Mouse (Mus musculus) limb, embryonic 15.5 days (tissue): Measurements from ENCODE around the gene Gm49380. TPM values are rescaled to one million over a fixed set of nuclear protein-coding genes. Genes with fewer than 3 reads are reported as not detected.
A peak's percentile ranks its signal among the peaks of the same experiment; 100 is the strongest.

ENCODE experiments used
- ATAC-seq: fragments of 200-750 bp; cut with Nextera tagmentation; 2 replicates; pipeline ENCODE4 v1.8.0; 2017; ENCODE audit warnings: low read depth, moderate TSS enrichment; ENCODE audit not compliant: insufficient number of reproducible peaks, low FRiP score, low TSS enrichment
- H3K27ac ChIP-seq: fragments of 300-500 bp; sonication (generic); 2 replicates; pipeline ENCODE4 v1.5.1; 2015; ENCODE audit warnings: moderate library complexity, mild to moderate bottlenecking, inconsistent platforms
- H3K27me3 ChIP-seq: fragments of 300-500 bp; sonication (generic); 2 replicates; pipeline ENCODE4 v1.6.1; 2015; ENCODE audit warnings: inconsistent platforms
- H3K36me3 ChIP-seq: fragments of 300-500 bp; sonication (generic); 2 replicates; pipeline ENCODE4 v1.6.1; 2015; ENCODE audit warnings: inconsistent platforms
- H3K4me1 ChIP-seq: fragments of 300-500 bp; sonication (generic); 2 replicates; pipeline ENCODE4 v1.6.1; 2015; ENCODE audit warnings: inconsistent platforms
- H3K4me2 ChIP-seq: fragments of 300-500 bp; sonication (generic); 2 replicates; pipeline ENCODE4 v1.6.1; 2015; ENCODE audit warnings: mild to moderate bottlenecking, inconsistent platforms
- H3K4me3 ChIP-seq: fragments of 300-500 bp; sonication (generic); 2 replicates; pipeline ENCODE4 v1.5.1; 2015; ENCODE audit warnings: mild to moderate bottlenecking, inconsistent platforms
- H3K9ac ChIP-seq: fragments of 300-500 bp; sonication (generic); 2 replicates; pipeline ENCODE4 v1.6.1; 2015; ENCODE audit warnings: inconsistent platforms
- H3K9me3 ChIP-seq: fragments of 300-500 bp; sonication (generic); 2 replicates; pipeline ENCODE4 v1.6.1; 2016; ENCODE audit warnings: inconsistent platforms
- WGBS: fragments of 180-500 bp; shearing (Covaris S2); methylation state at CpG from one replicate; pipeline ENCODE4 v1.1.7; 2015; 5-methylcytosine and 5-hydroxymethylcytosine counted together
- polyA plus RNA-seq: library from polyadenylated mRNA; unstranded; fragments of >200 nt; fragmentation: Nextera tagmentation; extraction: Ambion mirVana; gene quantifications from 2 replicates; pipeline ENCODE4 v1.2.1, GENCODE M21; 2015

The Gm49380 gene
- polyA plus RNA-seq, 1 experiment from 2014 or later = 0.28 TPM

GRCm38 (mm10) chr9:44106596-44106995, 6.7 kb downstream of the Gm49380 start:
- H3K4me2 ChIP-seq = 0 out of 2 replicates have a peak overlapping the region, but pooled peaks have one; percentile 36
- no peak for ATAC-seq
- H3K27me3 ChIP-seq = no peaks in the 10 kb centered on the region
- no peak overlapping the region for H3K4me3 ChIP-seq
- H3K9ac ChIP-seq = no peak overlapping the region
- peaks cover 34% of the 10 kb centered on the region; the same call in 1 of the 2 replicates for H3K36me3 ChIP-seq
- H3K27ac ChIP-seq = peak overlapping the region; percentile 88
- H3K4me1 ChIP-seq = peaks cover 48% of the 10 kb centered on the region
- 63% methylated on average over 4 of the region's 4 CpGs for WGBS
- H3K9me3 ChIP-seq = no peaks in the 10 kb centered on the region

DNA sequence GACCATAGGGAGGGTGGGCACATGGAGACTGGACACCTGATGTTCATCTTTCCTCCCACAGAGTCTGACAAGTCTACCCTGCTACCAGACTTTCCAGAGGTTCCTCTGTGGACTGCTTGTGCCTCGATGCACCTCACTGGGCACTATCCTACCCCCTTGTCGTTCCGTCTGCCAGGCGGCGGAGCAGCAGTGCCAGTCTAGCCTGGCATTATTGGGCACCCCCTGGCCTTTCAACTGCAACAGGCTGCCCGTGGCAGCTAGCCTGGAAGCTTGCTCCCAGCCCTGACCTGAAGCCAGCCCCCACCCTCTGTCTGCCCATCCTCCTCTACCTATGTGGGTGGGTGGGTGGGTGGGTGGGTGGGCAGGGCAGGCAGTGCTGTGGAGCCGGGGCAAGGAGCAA, 7.1 kb downstream of the Gm49380 start:
- Histone ChIP-seq H3K9ac (no peak overlapping the region), H3K4me2 (no peak overlapping the region), H3K9me3 (no peaks in the 10 kb centered on the region), H3K4me3 (no peak overlapping the region), H3K4me1 (peaks cover 47% of the 10 kb centered on the region), H3K27me3 (no peaks in the 10 kb centered on the region), H3K36me3 (peaks cover 36% of the 10 kb centered on the region; the same call in 1 of the 2 replicates), H3K27ac (no peak overlapping the region)
- WGBS = 92% methylated on average over 7 of the region's 7 CpGs
- ATAC-seq = no peak

GRCm38 (mm10) chr9:44105781-44106180, 7.5 kb downstream of the Gm49380 start:
- ATAC-seq = no peak
- no peaks in the 10 kb centered on the region for H3K27me3 ChIP-seq
- WGBS = 86% methylated on average over 10 of the region's 10 CpGs
- no peak overlapping the region for H3K27ac ChIP-seq
- H3K4me3 ChIP-seq = no peak overlapping the region
- no peaks in the 10 kb centered on the region for H3K9me3 ChIP-seq
- peaks cover 36% of the 10 kb centered on the region; the same call in 1 of the 2 replicates for H3K36me3 ChIP-seq
- no peak overlapping the region for H3K4me2 ChIP-seq
- peaks cover 47% of the 10 kb centered on the region for H3K4me1 ChIP-seq
- H3K9ac ChIP-seq = no peak overlapping the region

- peaks cover 36% of the 10 kb centered on the region; the same call in 1 of the 2 replicates for H3K36me3 ChIP-seq
- H3K27ac ChIP-seq = no peak overlapping the region
- H3K4me2 ChIP-seq = no peak overlapping the region
- no peaks in the 10 kb centered on the region for H3K27me3 ChIP-seq
- no peak overlapping the region for H3K9ac ChIP-seq
- 92% methylated on average over 7 of the region's 7 CpGs for WGBS
- ATAC-seq = no peak
- H3K4me3 ChIP-seq = no peak overlapping the region
- peaks cover 39% of the 10 kb centered on the region for H3K4me1 ChIP-seq
- H3K9me3 ChIP-seq = no peaks in the 10 kb centered on the region
Observed at GRCm38 (mm10) chr9:44104881-44105280, 8.4 kb downstream of the Gm49380 start.

DNA sequence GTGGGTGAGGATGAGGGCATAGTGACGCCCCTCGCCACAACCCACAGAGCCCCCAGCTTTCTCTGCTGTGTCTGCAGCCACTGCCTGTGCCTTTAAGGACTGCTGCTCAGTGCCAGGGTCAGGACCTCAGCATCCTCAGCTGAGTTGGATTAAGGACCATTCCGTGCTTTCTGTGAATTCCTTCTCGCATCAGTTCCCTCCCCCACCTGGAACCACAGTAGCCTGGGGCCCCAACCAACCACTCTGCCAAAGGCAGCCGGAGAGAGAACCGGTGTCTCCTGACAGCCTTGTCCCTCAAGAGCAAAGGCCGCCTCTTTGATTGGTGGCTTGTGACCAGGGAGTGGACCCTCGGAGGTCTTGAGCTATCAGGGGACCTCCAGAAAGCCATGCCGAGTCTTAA, 11.8 kb downstream of the Gm49380 start, which contains the start of gene Mfrp:
Gene Mfrp, plus strand, starts transcription at position 240 of the 400 bp plus-strand sequence.
- Histone ChIP-seq H3K27ac (no peak within 1 kb of the TSS), H3K36me3 (peaks cover 27% of the 10 kb centered on the region; the same call in 1 of the 2 replicates), H3K4me3 (no peak within 1 kb of the TSS), H3K9ac (no peak within 1 kb of the TSS), H3K4me1 (peaks cover 8% of the 10 kb centered on the region), H3K27me3 (no peaks in the 10 kb centered on the region), H3K9me3 (no peaks in the 10 kb centered on the region), H3K4me2 (no peak within 1 kb of the TSS)
- 56% methylated on average over 9 of the region's 9 CpGs for WGBS
- ATAC-seq = no peak

DNA sequence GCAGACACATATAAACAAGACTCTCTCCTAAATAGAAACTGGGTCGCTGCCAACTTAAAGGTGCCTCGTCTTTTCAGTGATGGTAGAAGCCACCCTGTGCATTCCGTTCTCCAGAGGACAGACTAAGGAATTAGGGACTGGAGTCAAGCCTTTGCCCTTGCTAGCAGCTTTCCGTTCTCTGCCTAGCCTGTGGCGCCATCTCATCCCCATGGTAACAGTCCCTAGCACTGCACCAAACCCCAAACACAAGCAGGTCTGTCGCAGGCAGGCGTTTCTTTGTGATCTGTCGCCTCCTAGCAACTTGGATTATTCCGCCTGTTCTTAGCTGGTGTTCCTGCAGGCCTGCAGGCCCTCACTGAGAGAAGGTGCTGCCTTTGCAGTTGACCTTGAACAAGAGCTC, 16.8 kb downstream of the Gm49380 start:
- Histone ChIP-seq H3K9me3 (no peaks in the 10 kb centered on the region), H3K4me2 (no peak overlapping the region), H3K36me3 (peaks cover 30% of the 10 kb centered on the region), H3K4me1 (peaks cover 12% of the 10 kb centered on the region), H3K4me3 (no peak overlapping the region), H3K27ac (no peak overlapping the region), H3K27me3 (no peaks in the 10 kb centered on the region), H3K9ac (no peak overlapping the region)
- no peak for ATAC-seq
- WGBS = 39% methylated on average over 9 of the region's 9 CpGs

DNA sequence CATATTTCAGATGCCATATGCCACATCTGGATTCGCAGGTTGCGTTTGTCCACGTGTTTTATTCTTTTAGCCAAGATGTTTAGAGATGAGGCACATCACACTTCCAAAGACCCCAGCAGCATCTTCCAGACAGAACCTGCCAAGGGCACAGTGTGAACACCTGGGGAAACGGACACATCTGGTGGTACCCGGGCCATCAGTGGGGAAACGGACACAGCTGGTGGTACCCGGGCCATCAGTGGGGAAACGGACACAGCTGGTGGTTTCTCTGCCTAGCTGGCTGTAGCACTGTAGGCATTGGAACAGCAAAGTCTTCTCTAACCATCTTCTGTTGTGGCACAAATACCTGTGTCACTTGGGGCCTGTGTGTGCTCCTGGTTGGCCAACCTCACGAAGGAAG, 17.5 kb downstream of the Gm49380 start:
- no peaks in the 10 kb centered on the region for H3K27me3 ChIP-seq
- H3K27ac ChIP-seq = no peak overlapping the region
- 84% methylated on average over 9 of the region's 9 CpGs for WGBS
- peaks cover 12% of the 10 kb centered on the region for H3K4me1 ChIP-seq
- H3K9ac ChIP-seq = no peak overlapping the region
- H3K36me3 ChIP-seq = peaks cover 34% of the 10 kb centered on the region
- ATAC-seq = no peak
- H3K4me2 ChIP-seq = no peak overlapping the region
- H3K4me3 ChIP-seq = no peak overlapping the region
- no peaks in the 10 kb centered on the region for H3K9me3 ChIP-seq

- Histone ChIP-seq H3K9ac (no peak overlapping the region), H3K9me3 (no peaks in the 10 kb centered on the region), H3K4me1 (peaks cover 12% of the 10 kb centered on the region), H3K27me3 (no peaks in the 10 kb centered on the region), H3K36me3 (peaks cover 34% of the 10 kb centered on the region), H3K4me2 (no peak overlapping the region), H3K4me3 (no peak overlapping the region), H3K27ac (no peak overlapping the region)
- no peak for ATAC-seq
- 90% methylated on average over 3 of the region's 3 CpGs for WGBS
Observed at GRCm38 (mm10) chr9:44094737-44095136, 18.6 kb downstream of the Gm49380 start.

- no peak overlapping the region for H3K9ac ChIP-seq
- H3K27ac ChIP-seq = no peak overlapping the region
- H3K4me2 ChIP-seq = peak overlapping the region; percentile 10; the same call in 1 of the 2 replicates
- no peaks in the 10 kb centered on the region for H3K9me3 ChIP-seq
- H3K4me3 ChIP-seq = no peak overlapping the region
- ATAC-seq = no peak
- peaks cover 16% of the 10 kb centered on the region for H3K4me1 ChIP-seq
- 38% methylated on average over 24 of the region's 24 CpGs for WGBS
- peaks cover 34% of the 10 kb centered on the region for H3K36me3 ChIP-seq
- no peaks in the 10 kb centered on the region for H3K27me3 ChIP-seq
Observed at GRCm38 (mm10) chr9:44093612-44094503, 19.4 kb downstream of the Gm49380 start.

DNA sequence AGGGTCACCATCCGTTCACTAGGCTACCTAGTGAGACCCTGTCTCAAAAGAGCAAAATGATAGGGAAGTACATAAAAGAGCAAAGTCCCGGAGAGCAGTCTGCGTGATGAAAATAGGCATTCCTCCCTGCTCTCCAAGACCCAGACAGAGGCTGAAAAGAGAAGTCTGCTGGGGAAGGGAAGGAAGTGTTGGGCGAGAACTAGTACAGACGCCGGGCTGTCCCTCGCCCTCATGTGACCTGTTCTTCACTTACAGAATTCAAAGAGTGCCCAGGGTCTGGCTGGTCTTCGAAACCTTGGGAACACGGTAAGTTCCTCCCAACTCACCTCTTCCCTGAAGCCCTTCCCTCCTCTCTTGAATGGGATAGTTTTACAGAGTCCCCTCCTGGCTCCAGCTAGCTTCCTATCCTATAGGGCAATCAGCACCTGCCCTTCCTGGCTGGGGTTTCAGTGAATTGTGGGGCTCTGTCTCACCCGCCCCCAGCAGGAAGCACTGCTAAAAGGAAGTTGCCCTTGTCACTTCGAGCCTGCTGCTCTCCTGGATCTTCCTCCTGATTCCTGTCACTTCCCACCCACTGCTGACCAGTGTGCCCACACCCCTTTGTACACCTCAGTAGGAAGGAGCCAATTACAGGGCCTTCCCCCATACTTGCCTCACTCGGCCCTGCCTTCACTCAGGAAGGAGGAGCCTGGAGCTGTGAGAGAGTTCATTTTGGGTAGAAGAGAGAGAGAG, 24.3 kb downstream of the Gm49380 start:
- Histone ChIP-seq H3K36me3 (peaks cover 28% of the 10 kb centered on the region), H3K27ac (no peak overlapping the region), H3K27me3 (peaks cover 8% of the 10 kb centered on the region; the same call in 1 of the 2 replicates), H3K4me3 (no peak overlapping the region), H3K4me1 (peaks cover 39% of the 10 kb centered on the region), H3K4me2 (no peak overlapping the region), H3K9ac (no peak overlapping the region), H3K9me3 (no peaks in the 10 kb centered on the region)
- 60% methylated on average over 12 of the region's 12 CpGs for WGBS
- ATAC-seq = no peak

- H3K36me3 ChIP-seq = peaks cover 21% of the 10 kb centered on the region
- peaks cover 8% of the 10 kb centered on the region; the same call in 1 of the 2 replicates for H3K27me3 ChIP-seq
- H3K9ac ChIP-seq = no peak overlapping the region
- H3K4me1 ChIP-seq = peaks cover 45% of the 10 kb centered on the region
- H3K27ac ChIP-seq = 0 out of 2 replicates have a peak overlapping the region, but pooled peaks have one; percentile 28
- WGBS = 3% methylated on average over 15 of the region's 15 CpGs
- no peaks in the 10 kb centered on the region for H3K9me3 ChIP-seq
- 0 out of 2 replicates have a peak, but pooled peaks have one; percentile 30 for ATAC-seq
- H3K4me2 ChIP-seq = 0 out of 2 replicates have a peak overlapping the region, but pooled peaks have one; percentile 19
- H3K4me3 ChIP-seq = no peak overlapping the region
Observed at GRCm38 (mm10) chr9:44087761-44088455, 25.4 kb downstream of the Gm49380 start.
